Mouse (Mus musculus): ENCODE results near the gene Btbd35f15.
"Not testable (repeated sequence)": the region's sequence is repeated elsewhere in the genome, so short reads cannot be mapped to it uniquely, and the experiment has no call there.

Btbd35f15 gene

GRCm38 (mm10) chrX:33577214-33577613, at the start of gene Btbd35f15:
Gene Btbd35f15, minus strand, starts transcription at chrX:33577314.
- DNase-seq (ENCODE audit: low spot score), result not testable (repeated sequence)
